Mouse (Mus musculus): ENCODE results near the gene Nfkbiz.
A peak's percentile ranks its signal among the peaks of the same experiment; 100 is the strongest.
"Not testable (repeated sequence)": the region's sequence is repeated elsewhere in the genome, so short reads cannot be mapped to it uniquely, and the experiment has no call there.

The Nfkbiz gene

GRCm38 (mm10) chr16:55838510-55839474 is at the start of gene Nfkbiz:
Gene Nfkbiz (minus strand): TSS chr16:55838899.
- peak; percentile 40 to 60 for DNase-seq (ENCODE audit: low read depth in 2 of 2, low spot score in 2 of 2)

GRCm38 (mm10) chr16:55887814-55888583 is 49.3 kb upstream of the Nfkbiz start:
- DNase-seq (ENCODE audit: low read depth in 2 of 2, low spot score in 2 of 2): peak in 1 of 2 experiments; percentile 29

GRCm38 (mm10) chr16:55884246-55884645 is 45.5 kb upstream of the Nfkbiz start:
- no peak for DNase-seq (ENCODE audit: low read depth in 2 of 2, low spot score in 2 of 2)

- no peak for DNase-seq (ENCODE audit: low read depth in 2 of 2, low spot score in 2 of 2)
Measured at GRCm38 (mm10) chr16:55876025-55876424, 37.3 kb upstream of the Nfkbiz start.

GRCm38 (mm10) chr16:55863832-55864231 is 25.1 kb upstream of the Nfkbiz start:
- no peak for DNase-seq (ENCODE audit: low read depth in 2 of 2, low spot score in 2 of 2)

GRCm38 (mm10) chr16:55863149-55863815 is 24.6 kb upstream of the Nfkbiz start:
- DNase-seq (ENCODE audit: low read depth in 2 of 2, low spot score in 2 of 2): peak; percentile 54 to 58

GRCm38 (mm10) chr16:55861104-55861503 is 22.4 kb upstream of the Nfkbiz start:
- no peak for DNase-seq (ENCODE audit: low read depth in 2 of 2, low spot score in 2 of 2)

GRCm38 (mm10) chr16:55859421-55859820 is 20.7 kb upstream of the Nfkbiz start:
- DNase-seq (ENCODE audit: low read depth in 2 of 2, low spot score in 2 of 2): not testable (repeated sequence)

GRCm38 (mm10) chr16:55858465-55858864 is 19.8 kb upstream of the Nfkbiz start:
- peak; percentile 69 to 77 for DNase-seq (ENCODE audit: low read depth in 2 of 2, low spot score in 2 of 2)

GRCm38 (mm10) chr16:55852943-55853727 is 14.4 kb upstream of the Nfkbiz start:
- DNase-seq (ENCODE audit: low read depth in 2 of 2, low spot score in 2 of 2): peak; percentile 71 to 80

- no peak for DNase-seq (ENCODE audit: low read depth in 2 of 2, low spot score in 2 of 2)
Measured at GRCm38 (mm10) chr16:55852515-55852914, 13.8 kb upstream of the Nfkbiz start.

GRCm38 (mm10) chr16:55850485-55850884 is 11.8 kb upstream of the Nfkbiz start:
- DNase-seq (ENCODE audit: low read depth in 2 of 2, low spot score in 2 of 2): no peak

GRCm38 (mm10) chr16:55847679-55848078 is 9.0 kb upstream of the Nfkbiz start:
- DNase-seq (ENCODE audit: low read depth in 2 of 2, low spot score in 2 of 2): no peak

GRCm38 (mm10) chr16:55844847-55845246 is 6.1 kb upstream of the Nfkbiz start:
- DNase-seq (ENCODE audit: low read depth in 2 of 2, low spot score in 2 of 2): no peak

- DNase-seq (ENCODE audit: low read depth in 2 of 2, low spot score in 2 of 2): no peak
Measured at GRCm38 (mm10) chr16:55843919-55844318, 5.2 kb upstream of the Nfkbiz start.

GRCm38 (mm10) chr16:55843134-55843533 is 4.4 kb upstream of the Nfkbiz start:
- no peak for DNase-seq (ENCODE audit: low read depth in 2 of 2, low spot score in 2 of 2)

GRCm38 (mm10) chr16:55841506-55841905 is 2.8 kb upstream of the Nfkbiz start:
- no peak for DNase-seq (ENCODE audit: low read depth in 2 of 2, low spot score in 2 of 2)

GRCm38 (mm10) chr16:55838129-55838509 is 580 bp downstream of the Nfkbiz start:
- DNase-seq (ENCODE audit: low read depth in 2 of 2, low spot score in 2 of 2): no peak

GRCm38 (mm10) chr16:55837653-55838052 is 1.0 kb downstream of the Nfkbiz start:
- DNase-seq (ENCODE audit: low read depth in 2 of 2, low spot score in 2 of 2): not testable (repeated sequence)

- no peak for DNase-seq (ENCODE audit: low read depth in 2 of 2, low spot score in 2 of 2)
Measured at GRCm38 (mm10) chr16:55837168-55837567, 1.5 kb downstream of the Nfkbiz start.

GRCm38 (mm10) chr16:55835798-55836197 is 2.9 kb downstream of the Nfkbiz start:
- no peak for DNase-seq (ENCODE audit: low read depth in 2 of 2, low spot score in 2 of 2)
